Mouse (Mus musculus) lung, postnatal 0 days (tissue): Measurements from ENCODE around the gene Btbd18. TPM values are rescaled to one million over a fixed set of nuclear protein-coding genes. Genes with fewer than 3 reads are reported as not detected.

Experiments
- ATAC-seq: fragments of 200-750 bp; cut with Nextera tagmentation; 2 replicates; pipeline ENCODE4 v1.8.0; 2017; ENCODE audit warnings: moderate library complexity
- DNase-seq: peaks from one replicate; pipeline ENCODE4 v3.0.0-alpha.2; 2016; ENCODE audit warnings: low spot score
- H3K27ac ChIP-seq: fragments of 300-500 bp; sonication (generic); 2 replicates; pipeline ENCODE4 v1.5.1; 2014; ENCODE audit warnings: antibody characterized with exemption, mild to moderate bottlenecking, low read length, mixed read lengths
- H3K27me3 ChIP-seq: fragments of 300-500 bp; sonication (generic); replicated peaks from 2 replicates; pipeline ENCODE4 v1.6.1; 2014; ENCODE audit warnings: low read length, mixed read lengths; ENCODE audit not compliant: insufficient read depth
- H3K36me3 ChIP-seq: fragments of 300-500 bp; sonication (generic); 2 replicates; pipeline ENCODE4 v1.6.1; 2014; ENCODE audit warnings: low read length, mixed read lengths; ENCODE audit not compliant: insufficient read depth
- H3K4me1 ChIP-seq: fragments of 300-500 bp; sonication (generic); 2 replicates; pipeline ENCODE4 v1.6.1; 2014; ENCODE audit warnings: antibody characterized with exemption, low read depth, low read length, mixed read lengths; ENCODE audit not compliant: insufficient read depth
- H3K4me2 ChIP-seq: fragments of 300-500 bp; sonication (generic); replicated peaks from 2 replicates; pipeline ENCODE4 v1.6.1; 2014; ENCODE audit warnings: low read depth, mild to moderate bottlenecking, low read length, moderate library complexity, mixed read lengths
- H3K4me3 ChIP-seq: fragments of 300-500 bp; sonication (generic); 2 replicates; pipeline ENCODE4 v1.5.1; 2014; ENCODE audit warnings: low read depth, low read length
- H3K9ac ChIP-seq: fragments of 300-500 bp; sonication (generic); replicated peaks from 2 replicates; pipeline ENCODE4 v1.6.1; 2014; ENCODE audit warnings: low read depth, mild to moderate bottlenecking
- H3K9me3 ChIP-seq: fragments of 300-500 bp; sonication (generic); 2 replicates; pipeline ENCODE4 v1.6.1; 2016; ENCODE audit warnings: low read length, mixed read lengths
- CTCF ChIP-seq: IDR thresholded peaks from 2 replicates; pipeline ENCODE4 v1.5.1; 2016; ENCODE audit warnings: antibody characterized with exemption, mild to moderate bottlenecking
- EP300 ChIP-seq: IDR thresholded peaks from 2 replicates; pipeline ENCODE4 v1.6.1; 2016; ENCODE audit warnings: antibody characterized with exemption, mild to moderate bottlenecking, control low read depth
- WGBS: fragments of 180-500 bp; shearing (Covaris S2); extraction: QIAGEN DNeasy Blood & Tissue Kit; methylation state at CpG from one replicate; pipeline ENCODE4 v1.1.7; 2014; 5-methylcytosine and 5-hydroxymethylcytosine counted together
- polyA plus RNA-seq: library from polyadenylated mRNA; unstranded; fragments of >200 nt; fragmentation: Nextera tagmentation; extraction: Ambion mirVana; gene quantifications from 2 replicates; pipeline ENCODE4 v1.2.1, GENCODE M21; 2015

Btbd18 gene
- polyA plus RNA-seq = 0.06 and 0.07 TPM in 2 replicates

DNA sequence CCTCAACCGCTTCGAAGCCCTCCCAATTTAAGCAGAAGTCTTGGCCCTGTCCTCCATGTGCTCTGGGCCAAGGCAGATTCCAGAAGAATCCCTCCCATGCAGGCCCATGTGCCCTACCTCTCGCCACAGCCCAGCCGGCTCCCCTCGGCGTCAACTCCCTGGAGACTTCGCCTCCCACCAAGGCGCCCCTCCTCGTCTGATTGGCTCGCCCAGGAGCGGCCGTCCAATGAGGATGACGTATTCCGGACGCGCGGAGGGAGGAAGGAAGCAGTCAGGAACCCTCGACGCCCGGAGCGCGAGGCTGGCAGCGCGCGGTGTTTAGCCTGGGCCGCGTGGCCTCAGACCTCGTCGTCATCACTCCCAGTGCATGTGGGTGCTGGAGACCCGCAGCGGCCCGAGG lies at the start of gene Btbd18:
Btbd18 (plus strand) TSS at position 274 of the 400 bp plus-strand sequence.
- WGBS = 94% methylated on average over 31 of the region's 32 CpGs

DNA sequence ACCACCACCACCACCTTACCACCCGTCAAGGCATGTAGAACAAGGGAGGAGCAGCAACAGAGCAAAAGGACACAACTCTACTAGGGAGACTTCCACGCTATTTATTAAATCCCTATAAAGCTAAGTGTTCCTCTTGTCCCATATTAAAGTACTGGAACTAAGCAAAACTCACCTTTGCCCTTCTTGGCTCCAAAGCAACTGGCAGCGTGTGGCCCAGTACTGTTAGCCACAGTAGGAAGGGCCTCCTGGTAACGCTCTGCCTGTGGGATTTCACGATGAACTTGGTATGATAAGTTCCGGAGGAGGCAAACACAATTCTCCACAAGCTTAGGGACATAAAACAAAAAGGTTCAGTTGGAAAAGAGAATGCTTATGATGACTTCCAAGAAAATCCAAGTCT lies 46.1 kb upstream of the Btbd18 start:
- Histone ChIP-seq H3K4me3 (no peak overlapping the region), H3K9ac (no peak overlapping the region), H3K9me3 (no peaks in the 10 kb centered on the region), H3K4me2 (no peak overlapping the region), H3K4me1 (no peaks in the 10 kb centered on the region), H3K27ac (no peak overlapping the region), H3K27me3 (no peaks in the 10 kb centered on the region), H3K36me3 (peaks cover 80% of the 10 kb centered on the region)
- TF ChIP-seq CTCF = no peak
- TF ChIP-seq EP300 = no peak
- WGBS = 95% methylated on average over 6 of the region's 6 CpGs
- no peak for ATAC-seq
- no peak for DNase-seq

More for the DNA sequence above, at the start of gene Btbd18:
- Histone ChIP-seq H3K36me3 (no peaks in the 10 kb centered on the region), H3K9ac (no peak within 1 kb of the TSS), H3K4me2 (no peak within 1 kb of the TSS), H3K4me1 (no peaks in the 10 kb centered on the region), H3K9me3 (no peaks in the 10 kb centered on the region), H3K27me3 (no peaks in the 10 kb centered on the region), H3K27ac (no peak within 1 kb of the TSS), H3K4me3 (no peak within 1 kb of the TSS)
- DNase-seq = no peak
- TF ChIP-seq EP300 = no peak
- TF ChIP-seq CTCF = no peak
- ATAC-seq = no peak

DNA sequence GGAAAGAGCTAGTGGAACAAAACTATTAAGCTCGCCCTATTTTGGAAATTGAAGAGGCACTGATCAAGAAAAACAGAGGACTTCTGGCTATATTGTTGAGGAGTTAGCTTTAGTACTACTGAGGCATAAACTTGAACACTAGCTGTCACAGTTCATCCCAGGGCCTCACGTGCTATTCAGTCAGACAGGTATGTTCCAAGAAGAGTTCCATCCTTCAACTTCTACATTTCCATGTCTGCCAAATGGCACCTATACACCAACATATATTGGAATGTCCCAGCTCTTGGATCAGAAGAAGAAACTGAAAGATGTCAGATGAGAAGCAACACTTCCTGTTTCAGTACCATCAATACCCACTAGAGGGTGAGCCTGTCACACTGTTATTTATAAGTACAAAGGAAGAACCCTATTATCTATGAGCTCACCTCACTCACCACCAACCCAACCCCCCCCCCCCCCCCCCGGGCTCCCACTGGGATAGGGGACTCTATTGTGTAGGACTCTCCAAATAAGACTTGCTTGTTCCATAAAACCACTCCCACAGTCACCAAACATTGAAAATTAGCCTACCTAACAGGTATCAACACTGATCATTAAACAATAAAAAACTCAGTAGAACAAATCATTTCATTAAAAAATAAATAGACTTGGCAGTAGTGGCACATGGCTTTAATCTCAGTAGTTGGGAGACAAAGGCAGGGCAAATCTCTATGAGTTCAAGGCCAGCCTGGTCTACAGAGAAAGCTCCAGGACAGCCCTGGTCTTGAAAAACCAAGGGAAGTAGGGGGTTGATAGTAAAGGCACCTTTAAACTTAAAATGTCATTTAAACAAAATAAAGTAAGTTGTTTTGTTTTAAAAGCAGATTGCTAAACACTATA lies 41.0 kb upstream of the Btbd18 start:
- Histone ChIP-seq H3K4me3 (no peak overlapping the region), H3K9me3 (no peaks in the 10 kb centered on the region), H3K4me2 (no peak overlapping the region), H3K4me1 (peaks cover 11% of the 10 kb centered on the region; the same call in 1 of the 2 replicates), H3K9ac (no peak overlapping the region), H3K27ac (peak overlapping the region; percentile 64; the same call in 1 of the 2 replicates), H3K27me3 (no peaks in the 10 kb centered on the region), H3K36me3 (peaks cover 49% of the 10 kb centered on the region)
- TF ChIP-seq CTCF = peak; percentile 84
- TF ChIP-seq EP300 = no peak
- DNase-seq (peak; percentile 80), ATAC-seq (peak; percentile 65)
- WGBS = 66% methylated on average over 3 of the region's 3 CpGs

DNA sequence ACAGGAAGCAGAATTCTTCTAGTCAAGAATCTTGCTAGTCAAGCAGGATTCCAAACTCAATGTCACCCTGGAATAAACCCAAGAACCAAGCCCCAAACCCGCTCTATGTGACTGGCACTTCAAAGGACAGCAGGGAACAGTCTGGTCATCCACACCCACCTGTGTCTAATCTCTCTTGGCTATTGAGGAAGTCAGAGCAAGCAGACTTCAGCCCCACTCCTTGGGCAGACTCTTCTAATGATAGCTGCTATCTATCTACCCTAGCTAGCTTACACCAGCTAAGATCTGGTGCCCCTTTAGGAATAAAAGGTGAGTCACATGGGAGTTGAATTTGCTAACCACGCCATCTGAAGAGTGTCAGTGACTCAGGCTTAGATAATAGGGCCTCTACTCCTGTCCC lies 40.0 kb upstream of the Btbd18 start:
- Histone ChIP-seq H3K27me3 (no peaks in the 10 kb centered on the region), H3K27ac (peak overlapping the region; percentile 64), H3K9ac (0 out of 2 replicates have a peak overlapping the region, but pooled peaks have one; percentile 4), H3K36me3 (peaks cover 40% of the 10 kb centered on the region), H3K4me1 (peaks cover 19% of the 10 kb centered on the region), H3K9me3 (no peaks in the 10 kb centered on the region), H3K4me3 (no peak overlapping the region), H3K4me2 (no peak overlapping the region)
- TF ChIP-seq CTCF (no peak), EP300 (peak; percentile 26; the same call in 1 of the 2 replicates)
- 26% methylated on average over 2 of the region's 2 CpGs for WGBS
- DNase-seq = no peak
- ATAC-seq = 0 out of 2 replicates have a peak, but pooled peaks have one; percentile 13

DNA sequence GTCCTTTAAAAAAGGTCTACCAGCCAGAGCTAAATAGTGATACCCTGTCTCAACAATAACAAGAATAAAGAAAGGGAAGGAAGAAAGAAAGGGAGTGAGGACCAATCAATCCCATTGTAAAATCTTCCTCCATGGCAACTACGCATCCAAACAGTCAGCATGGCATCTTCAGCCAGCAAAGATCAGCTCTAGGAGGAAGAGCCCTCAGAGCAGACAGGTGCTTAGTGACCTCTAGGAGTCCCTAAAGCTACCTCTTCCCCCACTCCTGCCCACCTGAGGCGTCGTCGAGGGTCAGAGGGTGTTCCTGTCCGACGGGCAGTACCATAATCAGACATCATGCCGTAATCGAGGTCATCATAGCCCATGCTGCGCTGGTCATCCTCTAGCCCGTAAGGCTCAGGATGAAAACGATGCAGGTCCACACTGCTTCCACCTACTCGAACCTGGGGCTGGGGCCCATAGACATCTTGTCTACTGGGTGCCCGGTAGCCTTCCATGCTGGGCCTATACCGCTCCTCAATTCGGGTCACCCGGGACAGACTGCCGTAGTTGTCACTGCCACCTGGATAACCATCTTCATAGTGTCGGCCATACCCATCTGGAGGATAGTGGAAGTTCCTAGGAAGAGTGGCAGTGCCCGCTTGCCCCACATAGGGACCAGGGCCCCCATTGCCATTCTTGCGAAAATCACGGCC lies 39.1 kb upstream of the Btbd18 start:
- DNase-seq (no peak), ATAC-seq (no peak)
- Histone ChIP-seq H3K4me3 (no peak overlapping the region), H3K4me1 (peaks cover 26% of the 10 kb centered on the region), H3K9ac (no peak overlapping the region), H3K9me3 (no peaks in the 10 kb centered on the region), H3K27me3 (no peaks in the 10 kb centered on the region), H3K36me3 (peaks cover 32% of the 10 kb centered on the region; the same call in 1 of the 2 replicates), H3K4me2 (no peak overlapping the region), H3K27ac (peak overlapping the region; percentile 64; the same call in 1 of the 2 replicates)
- TF ChIP-seq EP300 (no peak), CTCF (no peak)
- WGBS = 92% methylated on average over 21 of the region's 21 CpGs

DNA sequence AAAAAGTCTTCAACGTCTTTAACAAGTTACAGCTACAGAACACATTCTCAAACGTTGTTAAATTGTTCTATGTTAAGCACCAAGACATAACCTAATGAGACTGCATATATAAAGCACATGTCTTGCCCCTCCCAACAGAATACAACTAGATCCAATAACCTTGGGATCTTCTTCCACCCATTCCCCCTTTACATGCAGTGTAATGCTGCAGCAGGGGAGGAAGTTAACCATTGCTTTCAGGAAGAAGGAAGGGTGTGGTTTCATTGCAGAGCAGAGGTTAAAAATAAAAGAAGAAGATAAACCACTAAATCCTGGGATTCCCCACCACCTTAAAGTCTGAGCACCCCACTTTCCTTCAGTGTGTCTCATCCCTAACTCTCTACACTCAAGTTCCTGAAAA lies 36.2 kb upstream of the Btbd18 start:
- H3K4me1 ChIP-seq = peaks cover 26% of the 10 kb centered on the region
- DNase-seq (no peak), ATAC-seq (peak; percentile 34)
- H3K36me3 ChIP-seq = peaks cover 15% of the 10 kb centered on the region; the same call in 1 of the 2 replicates
- H3K9ac ChIP-seq = no peak overlapping the region
- no peak overlapping the region for H3K4me3 ChIP-seq
- H3K9me3 ChIP-seq = no peaks in the 10 kb centered on the region
- WGBS = 24% methylated on average over 2 of the region's 2 CpGs
- no peaks in the 10 kb centered on the region for H3K27me3 ChIP-seq
- TF ChIP-seq CTCF (no peak), EP300 (peak; percentile 58)
- no peak overlapping the region for H3K4me2 ChIP-seq
- H3K27ac ChIP-seq = peak overlapping the region; percentile 76
